Mouse (Mus musculus) heart, adult 2 months (tissue): ENCODE measurements at regions not wholly inside any gene's neighbourhood (a gene's known extent, or its start where the extent isn't known, plus 50 kb on each side); places are given as distances from the start of the nearest gene placed in this dataset.
A peak's percentile ranks its signal among the peaks of the same experiment; 100 is the strongest.
"Not testable (repeated sequence)": the region's sequence is repeated elsewhere in the genome, so short reads cannot be mapped to it uniquely, and the experiment has no call there.

Experiments
- DNase-seq, 2 experiments: peaks; one replicate each; pipeline ENCODE4 v3.0.0; 2021
- H3K27ac ChIP-seq: fragments of 200-600 bp; 2 replicates; pipeline ENCODE4 v1.8.1; 2022
- H3K27me3 ChIP-seq: fragments of 200-500 bp; 2 replicates; pipeline ENCODE4 v1.6.1; 2012; ENCODE audit warnings: mild to moderate bottlenecking, low read length, inconsistent platforms, mixed read lengths; ENCODE audit not compliant: control insufficient read depth, insufficient read depth
- H3K36me3 ChIP-seq: fragments of 200-500 bp; 2 replicates; pipeline ENCODE4 v1.6.1; 2012; ENCODE audit warnings: low read length, inconsistent platforms; ENCODE audit not compliant: control insufficient read depth, insufficient read depth
- H3K4me1 ChIP-seq: fragments of 200-500 bp; 2 replicates; pipeline ENCODE4 v1.6.1; 2011; ENCODE audit warnings: low read length; ENCODE audit not compliant: control insufficient read depth, insufficient read depth
- H3K4me3 ChIP-seq: fragments of 200-600 bp; 2 replicates; pipeline ENCODE4 v1.8.1; 2022
- H3K79me2 ChIP-seq: fragments of 200-500 bp; replicated peaks from 2 replicates; pipeline ENCODE4 v1.6.1; 2012; ENCODE audit warnings: mild to moderate bottlenecking, inconsistent platforms, low read length, moderate library complexity, mixed read lengths; ENCODE audit not compliant: control insufficient read depth, insufficient read depth
- H3K9ac ChIP-seq: fragments of 200-500 bp; 2 replicates; pipeline ENCODE4 v1.6.1; 2012; ENCODE audit warnings: low read depth, mild to moderate bottlenecking, control low read depth, inconsistent platforms, low read length, mixed read lengths
- CTCF ChIP-seq: fragments of 200-600 bp; IDR thresholded peaks from 2 replicates; pipeline ENCODE4 v1.8.1; 2022; ENCODE audit warnings: antibody characterized with exemption, mild to moderate bottlenecking, moderate library complexity
- EP300 ChIP-seq: fragments of 200-500 bp; IDR thresholded peaks from 2 replicates; pipeline ENCODE4 v1.6.1; 2011; ENCODE audit warnings: low read depth, low read length, control low read depth; ENCODE audit not compliant: insufficient read depth
- POLR2A ChIP-seq: fragments of 200-500 bp; IDR thresholded peaks from 2 replicates; pipeline ENCODE4 v1.6.1; 2011; ENCODE audit warnings: mild to moderate bottlenecking, low read depth, low read length, control low read depth; ENCODE audit not compliant: insufficient read depth
- WGBS: fragments of 180-500 bp; shearing (Covaris S2); methylation state at CpG from one replicate; pipeline ENCODE4 v1.1.7; 2018; 5-methylcytosine and 5-hydroxymethylcytosine counted together
- intact Hi-C: fragments of 180-260 bp; cut with DNase I; formaldehyde crosslinking; loops from one replicate; pipeline ENCODE4 v1.15.1; 2025

GRCm38 (mm10) chr7:63996581-63997098, 57.9 kb upstream of the Klf13 start:
- H3K4me1 ChIP-seq, result peaks cover 3% of the 10 kb centered on the region; the same call in 1 of the 2 replicates
- DNase-seq, result no peak
- no peaks in the 10 kb centered on the region for H3K36me3 ChIP-seq
- intact Hi-C loops, result loop anchor here (5.0 kb wide), 1 partner anchor 51 kb away; no protein-coding TSS in a partner anchor
- no peaks in the 10 kb centered on the region for H3K27me3 ChIP-seq
- H3K27ac ChIP-seq, result no peak overlapping the region
- H3K79me2 ChIP-seq, result no peaks in the 10 kb centered on the region
- WGBS, result 75% methylated on average over 6 of the region's 6 CpGs
- H3K4me3 ChIP-seq, result no peak overlapping the region
- TF ChIP-seq EP300 (no peak), CTCF (no peak), POLR2A (no peak)
- H3K9ac ChIP-seq, result no peak overlapping the region

DNA sequence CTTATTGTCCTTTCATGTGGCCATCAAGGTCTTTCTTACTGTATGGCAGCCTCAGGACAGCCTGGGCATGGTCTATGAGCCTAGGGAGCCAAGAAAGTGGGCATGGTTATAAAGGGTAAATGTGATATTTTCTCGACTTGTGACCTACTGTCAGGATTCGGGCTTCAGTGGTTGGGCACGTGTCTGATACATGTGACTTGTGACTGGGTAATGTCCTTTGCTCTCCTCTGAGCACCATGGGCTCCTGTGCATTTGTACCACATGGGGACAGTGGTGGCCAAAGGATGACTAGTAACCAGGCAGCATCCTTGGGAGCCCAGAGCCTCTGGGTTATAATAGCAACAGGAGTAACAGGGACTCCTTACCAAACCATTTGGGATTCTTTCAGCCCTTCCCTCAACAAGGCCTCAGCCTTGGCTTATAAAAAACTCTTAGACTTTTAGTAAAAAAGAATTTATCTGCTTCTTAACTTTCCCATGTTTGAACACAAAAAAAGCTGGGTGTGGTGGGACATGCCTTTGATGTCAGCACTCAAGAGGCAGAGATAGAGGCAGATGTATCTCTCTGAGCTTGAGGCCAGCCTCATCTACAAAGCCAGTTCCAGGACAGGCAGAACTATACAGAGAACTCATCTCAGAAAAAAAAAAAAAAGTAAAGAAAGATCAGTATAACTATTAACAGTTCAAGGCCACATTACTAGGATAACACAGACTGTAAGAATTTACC, 56.7 kb upstream of the Klf13 start:
- Histone ChIP-seq H3K27me3 (no peaks in the 10 kb centered on the region), H3K4me3 (no peak overlapping the region), H3K36me3 (no peaks in the 10 kb centered on the region), H3K79me2 (no peaks in the 10 kb centered on the region), H3K27ac (no peak overlapping the region), H3K4me1 (peaks cover 3% of the 10 kb centered on the region; the same call in 1 of the 2 replicates), H3K9ac (no peak overlapping the region)
- TF ChIP-seq EP300 (no peak), CTCF (peak; percentile 41)
- no peak for DNase-seq
- 69% methylated on average over 3 of the region's 3 CpGs for WGBS
- intact Hi-C loops, result loop anchor here (5.0 kb wide), 1 partner anchor 52 kb away; no protein-coding TSS in a partner anchor

DNA sequence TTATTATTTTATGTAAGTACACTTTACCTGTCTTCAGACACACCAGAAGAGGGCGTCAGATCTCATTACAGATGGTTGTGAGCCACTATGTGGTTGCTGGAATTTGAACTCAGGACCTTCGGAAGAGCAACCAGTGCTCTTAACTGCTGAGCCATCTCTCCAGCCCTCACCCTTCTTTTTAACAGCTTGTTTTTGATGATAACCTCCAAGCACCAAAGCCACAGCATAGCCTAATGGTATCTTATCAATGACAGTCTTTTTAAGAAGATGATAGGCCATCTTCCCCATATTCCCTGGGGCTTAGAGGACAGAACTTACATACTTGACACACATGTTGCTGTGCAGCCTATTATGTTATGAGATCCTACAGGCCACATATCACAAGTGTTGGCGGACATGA, 56.1 kb upstream of the Klf13 start:
- WGBS, result 74% methylated on average over 3 of the region's 3 CpGs
- H3K27ac ChIP-seq, result not testable (repeated sequence)

GRCm38 (mm10) chr7:63992155-63992554, 53.4 kb upstream of the Klf13 start:
- H3K27me3 ChIP-seq, result no peaks in the 10 kb centered on the region
- no peak for DNase-seq
- no peak overlapping the region for H3K9ac ChIP-seq
- H3K4me3 ChIP-seq, result no peak overlapping the region
- WGBS, result 96% methylated on average over 13 of the region's 13 CpGs
- no peak overlapping the region for H3K27ac ChIP-seq
- no peaks in the 10 kb centered on the region; the same call in none of the 2 replicates for H3K4me1 ChIP-seq
- H3K79me2 ChIP-seq, result no peaks in the 10 kb centered on the region
- TF ChIP-seq CTCF (no peak), EP300 (no peak), POLR2A (no peak)
- intact Hi-C loops, result loop anchor here (5.0 kb wide), 1 partner anchor 50 kb away; no protein-coding TSS in a partner anchor
- no peaks in the 10 kb centered on the region for H3K36me3 ChIP-seq

More for the DNA sequence above, 56.1 kb upstream of the Klf13 start:
- H3K4me1 ChIP-seq, H3K79me2 ChIP-seq, H3K27me3 ChIP-seq, H3K9ac ChIP-seq, DNase-seq, H3K36me3 ChIP-seq, H3K4me3 ChIP-seq: not testable (repeated sequence)
- intact Hi-C loops, result loop anchor here (5.0 kb wide), 2 partner anchors 52 to 53 kb away; no protein-coding TSS in a partner anchor

DNA sequence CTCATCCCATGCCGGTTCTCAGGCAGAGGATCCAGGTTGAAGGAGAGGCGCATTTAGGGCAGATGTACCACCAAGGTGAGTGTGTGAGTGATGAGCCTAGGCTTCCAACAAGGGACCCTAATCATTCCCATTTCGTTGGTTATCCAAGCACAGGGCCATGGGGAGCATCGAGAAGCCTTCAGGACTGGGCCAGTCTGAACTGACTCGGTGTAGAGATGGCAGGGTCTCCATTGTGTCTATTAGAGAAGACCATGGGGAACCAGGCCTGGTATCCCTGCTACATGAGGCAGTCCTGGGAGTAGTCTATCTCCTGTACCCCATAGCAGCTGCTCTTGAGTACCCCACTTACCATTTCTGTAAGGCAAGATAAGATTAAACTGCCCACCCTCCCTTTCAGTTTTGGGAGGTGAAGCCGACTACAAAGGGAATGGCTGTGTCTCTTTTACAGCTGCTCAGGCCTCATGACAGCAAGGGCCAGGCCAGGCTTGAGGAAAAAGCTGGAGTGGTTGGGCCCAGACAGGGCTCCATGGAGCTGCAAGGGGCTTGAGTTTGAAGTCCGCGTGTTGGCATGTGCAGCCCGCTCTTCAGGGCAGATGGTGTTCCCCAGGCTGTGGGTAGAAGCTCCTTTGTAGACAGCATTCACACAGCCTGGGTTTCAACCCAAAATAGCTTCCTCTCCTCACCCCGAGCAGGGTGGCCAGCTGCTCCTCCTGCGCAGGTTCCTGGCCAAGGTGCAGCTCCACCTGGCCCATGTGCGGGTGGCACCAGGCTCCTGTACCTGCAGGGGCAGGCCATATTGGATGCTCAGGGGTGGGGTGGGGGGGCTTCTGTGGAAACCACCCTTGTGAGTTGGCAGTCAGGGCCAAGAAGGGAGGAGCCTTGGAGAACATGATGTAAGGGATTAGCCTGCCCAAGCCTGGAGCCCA, 52.6 kb upstream of the Klf13 start:
- H3K4me1 ChIP-seq, result no peaks in the 10 kb centered on the region; the same call in none of the 2 replicates
- no peak overlapping the region for H3K4me3 ChIP-seq
- H3K79me2 ChIP-seq, result no peaks in the 10 kb centered on the region
- H3K36me3 ChIP-seq, result no peaks in the 10 kb centered on the region
- no peak for DNase-seq
- no peaks in the 10 kb centered on the region for H3K27me3 ChIP-seq
- H3K9ac ChIP-seq, result no peak overlapping the region
- TF ChIP-seq EP300 (no peak), POLR2A (no peak), CTCF (no peak)
- WGBS, result 88% methylated on average over 12 of the region's 12 CpGs
- intact Hi-C loops, result loop anchor here (5.0 kb wide), 1 partner anchor 49 kb away; no protein-coding TSS in a partner anchor
- no peak overlapping the region for H3K27ac ChIP-seq
